ENCODE assay signal across 8 mouse cellular contexts in genomic region chr6:124930231-124930630, GRCm38 (mm10). TPM values are rescaled to one million over a fixed set of nuclear protein-coding genes. Genes with fewer than 3 reads are reported as not detected.
DNase-seq lines count a peak whose midpoint lies in the region; ATAC-seq lines count a peak whose summit lies in the region.

No protein-coding gene starts in this region.

- H3K9me3 ChIP-seq in neural tube, embryonic 11.5 days (ENCODE audit: control insufficient read depth, low read length): no peaks in the 10 kb centered on the region
- H3K9me3 ChIP-seq in forebrain, embryonic 12.5 days: no peaks in the 10 kb centered on the region
- H3K9me3 ChIP-seq in midbrain, embryonic 14.5 days (ENCODE audit: control insufficient read depth, low read length): no peaks in the 10 kb centered on the region

- peaks cover 14% of the 10 kb centered on the region for H3K36me3 ChIP-seq in neural tube, embryonic 11.5 days (ENCODE audit: control insufficient read depth, insufficient read depth, low read length)
- peaks cover 24% of the 10 kb centered on the region for H3K36me3 ChIP-seq in forebrain, embryonic 12.5 days (replicated peaks)
- peaks cover 20% of the 10 kb centered on the region for H3K36me3 ChIP-seq in midbrain, embryonic 14.5 days (ENCODE audit: control insufficient read depth, insufficient read depth, low read length)

- H3K4me3 ChIP-seq in neural tube, embryonic 11.5 days (ENCODE audit: low read depth, low read length): peak overlapping the region; percentile 97
- H3K4me3 ChIP-seq in forebrain, embryonic 12.5 days (replicated peaks): peak overlapping the region; percentile 90
- peak overlapping the region; percentile 96 for H3K4me3 ChIP-seq in midbrain, embryonic 14.5 days (replicated peaks; ENCODE audit: low read depth, low read length)

- peak overlapping the region; percentile 96 for H3K9ac ChIP-seq in neural tube, embryonic 11.5 days (ENCODE audit: low read length)
- H3K9ac ChIP-seq in forebrain, embryonic 12.5 days: peak overlapping the region; percentile 97
- no peak overlapping the region; the same call in 1 of the 2 replicates for H3K9ac ChIP-seq in midbrain, embryonic 14.5 days (replicated peaks; ENCODE audit: low read length)

- H3K4me1 ChIP-seq in neural tube, embryonic 11.5 days (ENCODE audit: control insufficient read depth, insufficient read depth, low read length): peaks cover 16% of the 10 kb centered on the region
- H3K4me1 ChIP-seq in forebrain, embryonic 12.5 days: peaks cover 32% of the 10 kb centered on the region
- peaks cover 16% of the 10 kb centered on the region for H3K4me1 ChIP-seq in midbrain, embryonic 14.5 days (ENCODE audit: control insufficient read depth, insufficient read depth, low read length)

- no peak for DNase-seq in neural tube, embryonic 11.5 days (ENCODE audit: low spot score)
- no peak for DNase-seq in neural tube, embryonic 10.5 days (ENCODE audit: extremely low spot score, low spot score)
- DNase-seq in kidney, postnatal 25 days: peak; percentile 56 to 73
- no peak for DNase-seq in midbrain, embryonic 14.5 days
- no peak for DNase-seq in urinary bladder, postnatal 4 days (ENCODE audit: low spot score in 2 of 2)
- DNase-seq in layer of hippocampus, postnatal 25 days (ENCODE audit: extremely low spot score in 1 of 2, low spot score in 1 of 2): no peak
- DNase-seq in urinary bladder, postnatal 25 days (ENCODE audit: low spot score): no peak

- peak overlapping the region; percentile 87 for H3K27ac ChIP-seq in neural tube, embryonic 11.5 days (ENCODE audit: low read depth, low read length)
- H3K27ac ChIP-seq in forebrain, embryonic 12.5 days: peak overlapping the region; percentile 97
- peak overlapping the region; percentile 97 for H3K27ac ChIP-seq in midbrain, embryonic 14.5 days (replicated peaks; ENCODE audit: low read depth, low read length)

- 60% methylated on average over 1 of the region's 1 CpGs for WGBS in neural tube, embryonic 11.5 days
- 20% methylated on average over 1 of the region's 1 CpGs for WGBS in forebrain, embryonic 12.5 days
- 37% methylated on average over 1 of the region's 1 CpGs for WGBS in midbrain, embryonic 14.5 days

- no peak for ATAC-seq in neural tube, embryonic 11.5 days (ENCODE audit: insufficient read depth, low FRiP score, low TSS enrichment)
- no peak for ATAC-seq in forebrain, embryonic 12.5 days (ENCODE audit: low FRiP score)
- ATAC-seq in midbrain, embryonic 14.5 days (ENCODE audit: low FRiP score, low TSS enrichment): no peak

- no peaks in the 10 kb centered on the region for H3K27me3 ChIP-seq in neural tube, embryonic 11.5 days (ENCODE audit: control insufficient read depth, insufficient read depth, low read length)
- no peaks in the 10 kb centered on the region; the same call in 1 of the 2 replicates for H3K27me3 ChIP-seq in forebrain, embryonic 12.5 days
- no peaks in the 10 kb centered on the region for H3K27me3 ChIP-seq in midbrain, embryonic 14.5 days (ENCODE audit: control insufficient read depth, insufficient read depth, low read length)

- peak overlapping the region; percentile 94 for H3K4me2 ChIP-seq in neural tube, embryonic 11.5 days (ENCODE audit: low read depth)
- H3K4me2 ChIP-seq in forebrain, embryonic 12.5 days: peak overlapping the region; percentile 94
- peak overlapping the region; percentile 97 for H3K4me2 ChIP-seq in midbrain, embryonic 14.5 days (ENCODE audit: low read length)

RNA-seq across cellular contexts. Expression of gene Mlf2, which starts 1.0 kb away (rescaled TPM):
- 468 and 513 TPM in 2 replicates for polyA plus RNA-seq in neural tube, embryonic 11.5 days (2014; fragmentation: Nextera tagmentation; extraction: Ambion mirVana)
- polyA plus RNA-seq in forebrain, embryonic 12.5 days (2016; fragmentation: Nextera tagmentation; extraction: Ambion mirVana): 445 and 449 TPM in 2 replicates
- polyA plus RNA-seq in midbrain, embryonic 14.5 days (2014; fragmentation: Nextera tagmentation; extraction: Ambion mirVana): 535 and 570 TPM in 2 replicates
- 100 to 1,000 TPM; 670 to 704 TPM for total RNA-seq in layer of hippocampus, postnatal 25 days (2021)

RNA-seq across cellular contexts. Expression of gene Ptms, which starts 10.3 kb away (rescaled TPM):
- 345 and 381 TPM in 2 replicates for polyA plus RNA-seq in neural tube, embryonic 11.5 days (2014; fragmentation: Nextera tagmentation; extraction: Ambion mirVana)
- 516 and 526 TPM in 2 replicates for polyA plus RNA-seq in forebrain, embryonic 12.5 days (2016; fragmentation: Nextera tagmentation; extraction: Ambion mirVana)
- polyA plus RNA-seq in midbrain, embryonic 14.5 days (2014; fragmentation: Nextera tagmentation; extraction: Ambion mirVana): 749 and 823 TPM in 2 replicates
- total RNA-seq in layer of hippocampus, postnatal 25 days (2021): 1,000 to 10,000 TPM; 1,178 to 1,233 TPM

RNA-seq across cellular contexts. Expression of gene Lag3, which starts 18.7 kb away (rescaled TPM):
- polyA plus RNA-seq in neural tube, embryonic 11.5 days (2014; fragmentation: Nextera tagmentation; extraction: Ambion mirVana): 1.4 and 1.7 TPM in 2 replicates
- polyA plus RNA-seq in forebrain, embryonic 12.5 days (2016; fragmentation: Nextera tagmentation; extraction: Ambion mirVana): 2.0 and 3.0 TPM in 2 replicates
- polyA plus RNA-seq in midbrain, embryonic 14.5 days (2014; fragmentation: Nextera tagmentation; extraction: Ambion mirVana): 3.3 and 3.5 TPM in 2 replicates
- 1 to 10 TPM; 2.4 to 2.6 TPM for total RNA-seq in layer of hippocampus, postnatal 25 days (2021)

RNA-seq across cellular contexts. Expression of gene Cops7a, which starts 35.1 kb away (rescaled TPM):
- 110 and 118 TPM in 2 replicates for polyA plus RNA-seq in neural tube, embryonic 11.5 days (2014; fragmentation: Nextera tagmentation; extraction: Ambion mirVana)
- polyA plus RNA-seq in forebrain, embryonic 12.5 days (2016; fragmentation: Nextera tagmentation; extraction: Ambion mirVana): 104 and 110 TPM in 2 replicates
- 85.6 and 85.9 TPM in 2 replicates for polyA plus RNA-seq in midbrain, embryonic 14.5 days (2014; fragmentation: Nextera tagmentation; extraction: Ambion mirVana)
- 100 to 1,000 TPM; 144 to 151 TPM for total RNA-seq in layer of hippocampus, postnatal 25 days (2021)

RNA-seq across cellular contexts. Expression of gene Cd4, which starts 42.2 kb away (rescaled TPM):
- 0.07 TPM in 1 of 2 replicates, not detected in the other for polyA plus RNA-seq in neural tube, embryonic 11.5 days (2014; fragmentation: Nextera tagmentation; extraction: Ambion mirVana)
- polyA plus RNA-seq in forebrain, embryonic 12.5 days (2016; fragmentation: Nextera tagmentation; extraction: Ambion mirVana): 0.12 and 0.14 TPM in 2 replicates
- 0.11 and 0.27 TPM in 2 replicates for polyA plus RNA-seq in midbrain, embryonic 14.5 days (2014; fragmentation: Nextera tagmentation; extraction: Ambion mirVana)
- under 1 TPM; 0.22 to 0.26 TPM for total RNA-seq in layer of hippocampus, postnatal 25 days (2021)

Comparison
In these comparisons a context has a peak if more than half of its experiments do, and no peak if none do; other contexts are left out.
1. DNase-seq: peak in kidney, postnatal 25 days (2 of 2); none in neural tube, embryonic 11.5 days (single experiment), neural tube, embryonic 10.5 days (single experiment), midbrain, embryonic 14.5 days (single experiment), urinary bladder, postnatal 4 days (0 of 2), layer of hippocampus, postnatal 25 days (0 of 2) and urinary bladder, postnatal 25 days (single experiment).
2. Peak in every context shown above with its lines, with median percentiles within 50 percentile points of each other: H3K27ac ChIP-seq, H3K4me2 ChIP-seq and H3K4me3 ChIP-seq.